Mouse (Mus musculus) intestine, embryonic 16.5 days (tissue): ENCODE measurements at regions not wholly inside any gene's neighbourhood (a gene's known extent, or its start where the extent isn't known, plus 50 kb on each side); places are given as distances from the start of the nearest gene placed in this dataset.

Experiments used
- ATAC-seq: fragments of 200-750 bp; cut with Nextera tagmentation; 2 replicates; pipeline ENCODE4 v1.8.0; 2017; ENCODE audit warnings: moderate TSS enrichment, moderate library complexity
- H3K27ac ChIP-seq: fragments of 300-500 bp; sonication (generic); 2 replicates; pipeline ENCODE4 v1.5.1; 2014; ENCODE audit warnings: mild to moderate bottlenecking, low read length
- H3K27me3 ChIP-seq: fragments of 300-500 bp; sonication (generic); replicated peaks from 2 replicates; pipeline ENCODE4 v1.6.1; 2014; ENCODE audit warnings: low read length, control low read depth, mixed read lengths; ENCODE audit not compliant: control insufficient read depth, insufficient read depth
- H3K36me3 ChIP-seq: fragments of 300-500 bp; sonication (generic); 2 replicates; pipeline ENCODE4 v1.6.1; 2014; ENCODE audit warnings: low read length, control low read depth; ENCODE audit not compliant: control insufficient read depth, insufficient read depth
- H3K4me1 ChIP-seq: fragments of 300-500 bp; sonication (generic); 2 replicates; pipeline ENCODE4 v1.6.1; 2014; ENCODE audit warnings: low read length, control low read depth, mixed read lengths; ENCODE audit not compliant: control insufficient read depth, insufficient read depth
- H3K4me2 ChIP-seq: fragments of 300-500 bp; sonication (generic); 2 replicates; pipeline ENCODE4 v1.6.1; 2014; ENCODE audit warnings: low read depth, low read length, control low read depth
- H3K4me3 ChIP-seq: fragments of 300-500 bp; sonication (generic); 2 replicates; pipeline ENCODE4 v1.5.1; 2014; ENCODE audit warnings: mild to moderate bottlenecking, low read length
- H3K9ac ChIP-seq: fragments of 300-500 bp; sonication (generic); 2 replicates; pipeline ENCODE4 v1.6.1; 2014; ENCODE audit warnings: low read depth, low read length
- H3K9me3 ChIP-seq: fragments of 300-500 bp; sonication (generic); 2 replicates; pipeline ENCODE4 v1.6.1; 2016; ENCODE audit warnings: low read length, control low read depth; ENCODE audit not compliant: control insufficient read depth
- WGBS: fragments of 180-500 bp; shearing (Covaris S2); extraction: QIAGEN DNeasy Blood & Tissue Kit; methylation state at CpG from one replicate; pipeline ENCODE4 v1.1.7; 2014; 5-methylcytosine and 5-hydroxymethylcytosine counted together

DNA sequence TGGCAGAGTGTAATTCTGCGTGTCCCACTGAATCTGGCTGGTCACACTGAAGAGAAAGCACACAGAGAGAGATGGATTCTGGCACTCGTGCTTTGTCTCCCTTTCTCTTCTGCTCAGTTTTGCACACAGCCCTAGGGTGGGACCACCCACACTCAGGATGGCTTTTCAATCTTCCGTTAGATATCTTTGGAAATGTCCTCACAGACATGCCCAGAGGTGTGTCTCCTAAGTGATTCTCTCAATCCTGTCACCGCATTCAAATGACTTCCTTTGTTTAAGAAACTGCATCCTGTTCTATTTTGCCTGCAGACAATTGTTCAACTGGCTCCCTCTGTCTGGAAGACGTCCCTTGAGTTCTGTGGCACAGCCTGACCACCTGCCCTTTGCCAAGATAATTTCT, 433.0 kb downstream of the Nedd1 start:
- H3K27ac ChIP-seq = no peak overlapping the region
- no peak overlapping the region for H3K4me2 ChIP-seq
- H3K4me1 ChIP-seq = no peaks in the 10 kb centered on the region
- no peaks in the 10 kb centered on the region for H3K9me3 ChIP-seq
- H3K4me3 ChIP-seq = no peak overlapping the region
- ATAC-seq = no peak
- no peak overlapping the region for H3K9ac ChIP-seq
- WGBS = 58% methylated on average over 5 of the region's 5 CpGs
- H3K36me3 ChIP-seq = no peaks in the 10 kb centered on the region
- no peaks in the 10 kb centered on the region for H3K27me3 ChIP-seq

GRCm38 (mm10) chr10:92284231-92284630, 438.0 kb downstream of the Nedd1 start:
- no peak overlapping the region for H3K4me3 ChIP-seq
- H3K27ac ChIP-seq = no peak overlapping the region
- H3K9ac ChIP-seq = no peak overlapping the region
- H3K4me1 ChIP-seq = no peaks in the 10 kb centered on the region
- no peaks in the 10 kb centered on the region for H3K9me3 ChIP-seq
- no peaks in the 10 kb centered on the region for H3K27me3 ChIP-seq
- 43% methylated on average over 4 of the region's 4 CpGs for whole genome bisulfite sequencing
- H3K36me3 ChIP-seq = no peaks in the 10 kb centered on the region
- no peak overlapping the region for H3K4me2 ChIP-seq
- ATAC-seq = no peak

- Histone ChIP-seq H3K4me3 (no peak overlapping the region), H3K27me3 (no peaks in the 10 kb centered on the region), H3K4me2 (no peak overlapping the region), H3K9ac (no peak overlapping the region), H3K36me3 (no peaks in the 10 kb centered on the region), H3K9me3 (no peaks in the 10 kb centered on the region), H3K4me1 (no peaks in the 10 kb centered on the region), H3K27ac (no peak overlapping the region)
- ATAC-seq = no peak
- WGBS = 34% methylated on average over 2 of the region's 2 CpGs
These were observed 444.2 kb downstream of the Nedd1 start for GRCm38 (mm10) chr10:92277981-92278380.

- Histone ChIP-seq H3K4me3 (no peak overlapping the region), H3K9me3 (no peaks in the 10 kb centered on the region), H3K36me3 (no peaks in the 10 kb centered on the region), H3K4me2 (no peak overlapping the region), H3K9ac (no peak overlapping the region), H3K27ac (no peak overlapping the region), H3K27me3 (no peaks in the 10 kb centered on the region), H3K4me1 (no peaks in the 10 kb centered on the region)
- WGBS = 66% methylated on average over 3 of the region's 3 CpGs
- ATAC-seq = no peak
These were observed 464.4 kb downstream of the Nedd1 start for GRCm38 (mm10) chr10:92257815-92258214.

GRCm38 (mm10) chr10:92248648-92249047, 473.6 kb downstream of the Nedd1 start:
- H3K36me3 ChIP-seq = no peaks in the 10 kb centered on the region
- H3K27ac ChIP-seq = no peak overlapping the region
- WGBS = 53% methylated on average over 3 of the region's 3 CpGs
- no peak overlapping the region for H3K4me2 ChIP-seq
- H3K4me3 ChIP-seq = no peak overlapping the region
- H3K9me3 ChIP-seq = no peaks in the 10 kb centered on the region
- H3K9ac ChIP-seq = no peak overlapping the region
- no peak for ATAC-seq
- H3K4me1 ChIP-seq = no peaks in the 10 kb centered on the region
- no peaks in the 10 kb centered on the region for H3K27me3 ChIP-seq

DNA sequence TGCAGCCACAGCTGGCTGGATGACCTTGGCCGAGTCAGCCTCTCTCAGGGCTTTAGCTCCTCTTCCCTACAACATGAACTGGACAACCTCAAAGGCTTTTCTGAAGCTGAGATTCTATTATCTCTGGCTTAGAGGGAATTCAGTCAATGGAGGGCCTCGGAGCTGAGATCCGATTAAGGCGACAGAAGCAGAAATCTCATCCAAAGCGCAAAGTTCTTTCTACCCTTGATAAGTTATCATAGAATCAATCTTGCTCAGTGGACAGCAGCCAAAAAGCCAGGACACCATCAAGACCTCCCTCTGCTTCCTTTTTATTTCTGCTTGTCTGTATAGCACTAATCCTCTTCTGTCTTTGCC, 474.8 kb downstream of the Nedd1 start:
- H3K36me3 ChIP-seq = no peaks in the 10 kb centered on the region
- no peaks in the 10 kb centered on the region for H3K9me3 ChIP-seq
- 52% methylated on average over 5 of the region's 5 CpGs for WGBS

DNA sequence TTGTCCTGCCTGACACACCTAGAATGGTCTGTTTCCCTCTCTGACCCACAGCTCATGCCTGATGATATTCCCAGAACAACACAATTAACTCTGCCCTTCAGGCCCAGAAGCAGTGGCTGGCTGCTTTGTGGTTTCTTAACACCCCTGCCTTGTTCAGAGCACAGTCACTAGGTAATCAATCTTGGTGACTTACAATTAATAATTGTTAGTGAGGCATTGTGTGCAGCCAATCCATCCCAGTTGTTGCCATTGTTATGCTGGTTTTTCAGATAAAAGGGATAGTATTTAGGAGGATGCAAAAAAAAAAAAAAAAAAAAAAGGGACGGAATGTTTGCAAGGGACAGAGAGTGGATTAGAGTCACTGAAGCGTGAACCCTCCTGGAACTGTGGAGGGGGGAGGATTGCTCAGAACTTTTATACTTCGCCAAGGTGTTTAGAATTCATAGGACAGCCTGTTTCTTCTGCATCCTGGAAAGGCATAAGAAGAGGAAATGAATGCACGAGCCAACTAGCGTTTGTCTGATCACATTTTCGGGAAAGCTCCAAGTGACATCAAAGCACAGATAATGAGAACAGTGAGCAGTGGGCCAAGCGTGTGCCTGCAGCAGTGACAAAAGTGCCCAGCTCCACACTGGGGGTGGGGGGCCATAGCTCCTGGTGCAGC, 475.3 kb downstream of the Nedd1 start:
- H3K36me3 ChIP-seq = no peaks in the 10 kb centered on the region
- no peak for ATAC-seq
- H3K4me3 ChIP-seq = no peak overlapping the region
- H3K9me3 ChIP-seq = no peaks in the 10 kb centered on the region
- no peak overlapping the region for H3K4me2 ChIP-seq
- H3K4me1 ChIP-seq = no peaks in the 10 kb centered on the region
- no peak overlapping the region for H3K27ac ChIP-seq
- no peaks in the 10 kb centered on the region for H3K27me3 ChIP-seq
- H3K9ac ChIP-seq = no peak overlapping the region
- WGBS = 56% methylated on average over 7 of the region's 7 CpGs

More for the DNA sequence above, 474.8 kb downstream of the Nedd1 start:
- Histone ChIP-seq H3K27me3 (no peaks in the 10 kb centered on the region), H3K9ac (no peak overlapping the region), H3K4me1 (no peaks in the 10 kb centered on the region), H3K4me2 (no peak overlapping the region), H3K27ac (no peak overlapping the region), H3K4me3 (no peak overlapping the region)
- no peak for ATAC-seq

- no peaks in the 10 kb centered on the region for H3K27me3 ChIP-seq
- H3K4me3 ChIP-seq = no peak overlapping the region
- no peak overlapping the region for H3K9ac ChIP-seq
- no peak overlapping the region for H3K27ac ChIP-seq
- H3K9me3 ChIP-seq = no peaks in the 10 kb centered on the region
- no peak for ATAC-seq
- no peaks in the 10 kb centered on the region for H3K36me3 ChIP-seq
- H3K4me2 ChIP-seq = no peak overlapping the region
- WGBS = 64% methylated on average over 11 of the region's 11 CpGs
- H3K4me1 ChIP-seq = no peaks in the 10 kb centered on the region
These were observed 479.3 kb downstream of the Nedd1 start for GRCm38 (mm10) chr10:92242714-92243440.

DNA sequence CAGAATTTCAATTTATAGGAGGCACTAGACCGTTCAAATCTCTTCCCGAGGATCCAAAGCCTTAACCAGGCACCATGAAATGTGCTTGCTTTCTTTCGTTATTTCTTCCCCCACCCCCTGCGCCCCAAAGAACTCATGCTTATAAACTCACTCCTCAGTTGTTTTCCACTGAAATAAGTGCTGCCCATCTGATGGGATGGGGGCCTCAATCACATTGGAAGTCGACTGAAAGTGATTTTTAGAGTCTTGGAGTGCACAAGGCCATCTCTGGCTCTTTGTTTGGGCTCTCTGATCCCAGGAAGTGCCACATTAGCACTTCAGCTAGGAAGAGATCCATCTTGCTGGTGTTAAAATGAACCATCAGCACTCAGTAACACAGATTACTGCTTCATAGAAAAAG, 484.3 kb downstream of the Nedd1 start:
- H3K4me2 ChIP-seq = no peak overlapping the region
- no peaks in the 10 kb centered on the region for H3K4me1 ChIP-seq
- no peak for ATAC-seq
- H3K27ac ChIP-seq = no peak overlapping the region
- no peaks in the 10 kb centered on the region for H3K9me3 ChIP-seq
- H3K27me3 ChIP-seq = no peaks in the 10 kb centered on the region
- no peak overlapping the region for H3K4me3 ChIP-seq
- H3K9ac ChIP-seq = no peak overlapping the region
- 71% methylated on average over 5 of the region's 5 CpGs for WGBS
- no peaks in the 10 kb centered on the region for H3K36me3 ChIP-seq

GRCm38 (mm10) chr10:92232081-92232480, 490.1 kb downstream of the Nedd1 start:
- no peaks in the 10 kb centered on the region for H3K4me1 ChIP-seq
- H3K9me3 ChIP-seq = no peaks in the 10 kb centered on the region
- no peak overlapping the region for H3K4me2 ChIP-seq
- no peaks in the 10 kb centered on the region for H3K36me3 ChIP-seq
- H3K27me3 ChIP-seq = no peaks in the 10 kb centered on the region
- no peak overlapping the region for H3K27ac ChIP-seq
- no peak for ATAC-seq
- 63% methylated on average over 2 of the region's 2 CpGs for WGBS
- H3K9ac ChIP-seq = no peak overlapping the region
- H3K4me3 ChIP-seq = no peak overlapping the region
